Mouse (Mus musculus) C2C12 (cell line): Measurements from ENCODE around the gene Pcdh9.

Source experiments
- CEBPB ChIP-seq: IDR thresholded peaks from one replicate; pipeline ENCODE4 v1.6.1; 2011; ENCODE audit warnings: low read depth, mild to moderate bottlenecking, control low read depth, moderate library complexity
- CTCF ChIP-seq: IDR thresholded peaks from one replicate; pipeline ENCODE4 v1.5.1; 2011; ENCODE audit not compliant: control insufficient read depth, insufficient read depth, insufficient read length
- MAX ChIP-seq: IDR thresholded peaks from one replicate; pipeline ENCODE4 v1.6.1; 2011; ENCODE audit warnings: mild to moderate bottlenecking, control low read depth
- MYOD1 ChIP-seq: IDR thresholded peaks from one replicate; pipeline ENCODE4 v1.6.1; 2011; ENCODE audit warnings: low read depth; ENCODE audit not compliant: control insufficient read depth, insufficient read length
- MYOG ChIP-seq: IDR thresholded peaks from one replicate; pipeline ENCODE4 v1.6.1; 2011; ENCODE audit not compliant: control insufficient read depth, insufficient read length; ENCODE audit errors: extremely low read depth
- USF1 ChIP-seq: IDR thresholded peaks from one replicate; pipeline ENCODE4 v1.6.1; 2011; ENCODE audit warnings: low read depth, mild to moderate bottlenecking, control low read depth, moderate library complexity

- TF ChIP-seq MYOG = no peak
- no peak for TF ChIP-seq CTCF
- TF ChIP-seq USF1 = no peak
- no peak for TF ChIP-seq MAX
- no peak for TF ChIP-seq CEBPB
- TF ChIP-seq MYOD1 = no peak
Observed at GRCm38 (mm10) chr14:93415496-93415895, 475.0 kb downstream of the Pcdh9 start.
